Mouse (Mus musculus) ES-E14 (cell line): ENCODE results near the gene Zmat3. TPM values are rescaled to one million over a fixed set of nuclear protein-coding genes. Genes with fewer than 3 reads are reported as not detected.
A peak's percentile ranks its signal among the peaks of the same experiment; 100 is the strongest.

ENCODE experiments used
- DNase-seq: peaks from one replicate; pipeline ENCODE4 v3.0.0-alpha.2; 2013; ENCODE audit warnings: low read depth, low spot score
- H3K27ac ChIP-seq: 2 replicates; pipeline ENCODE4 v1.5.1; 2012; ENCODE audit warnings: low read depth, mild to moderate bottlenecking, low read length, moderate library complexity, mixed read lengths; ENCODE audit not compliant: poor library complexity, insufficient read depth, severe bottlenecking
- H3K36me3 ChIP-seq: 2 replicates; pipeline ENCODE4 v1.6.1; 2012; ENCODE audit warnings: mild to moderate bottlenecking, low read length, moderate library complexity, mixed read lengths; ENCODE audit not compliant: control insufficient read depth, poor library complexity, insufficient read depth, severe bottlenecking
- H3K4me1 ChIP-seq, 2 experiments: fragments of 150-350 bp in 1 of 2; sonication (generic) in 1 of 2; 2 replicates each; pipeline ENCODE4 v1.6.1; 2012; ENCODE audit warnings: low read length in 2 of 2, mild to moderate bottlenecking in 1 of 2, mixed read lengths in 1 of 2; ENCODE audit not compliant: control insufficient read depth in 2 of 2, insufficient read depth in 2 of 2, poor library complexity in 1 of 2
- H3K4me3 ChIP-seq, 2 experiments: fragments of 150-350 bp in 1 of 2; sonication (generic) in 1 of 2; 2 replicates each; pipeline ENCODE4 v1.5.1; 2012; ENCODE audit warnings: low read length in 2 of 2, low read depth in 1 of 2, mild to moderate bottlenecking in 1 of 2, mixed read lengths in 1 of 2; ENCODE audit not compliant: insufficient read depth in 1 of 2, poor library complexity in 1 of 2, severe bottlenecking in 1 of 2
- H3K9ac ChIP-seq: 2 replicates; pipeline ENCODE4 v1.6.1; 2012; ENCODE audit warnings: low read depth, mild to moderate bottlenecking, low read length, mixed read lengths; ENCODE audit not compliant: poor library complexity, insufficient read depth, severe bottlenecking
- H3K9me3 ChIP-seq: fragments of 150-350 bp; sonication (generic); 2 replicates; pipeline ENCODE4 v1.6.1; 2012; ENCODE audit warnings: low read depth, mild to moderate bottlenecking, low read length; ENCODE audit not compliant: control insufficient read depth, insufficient read depth
- CHD2 ChIP-seq: IDR thresholded peaks from 2 replicates; pipeline ENCODE4 v1.6.1; 2014; ENCODE audit warnings: mild to moderate bottlenecking, low read depth, low read length, inconsistent platforms
- HCFC1 ChIP-seq: IDR thresholded peaks from 2 replicates; pipeline ENCODE4 v1.6.1; 2012; ENCODE audit warnings: low read length, inconsistent platforms, borderline replicate concordance; ENCODE audit not compliant: insufficient read depth
- MAFK ChIP-seq: IDR thresholded peaks from 2 replicates; pipeline ENCODE4 v1.6.1; 2014; ENCODE audit warnings: mild to moderate bottlenecking, low read depth, low read length, inconsistent platforms; ENCODE audit not compliant: insufficient read depth
- ZC3H11A ChIP-seq: IDR thresholded peaks from 2 replicates; pipeline ENCODE4 v1.6.1; 2012; ENCODE audit warnings: low read depth, mild to moderate bottlenecking, inconsistent platforms, low read length, borderline replicate concordance
- ZNF384 ChIP-seq: IDR thresholded peaks from 2 replicates; pipeline ENCODE4 v1.6.1; 2012; ENCODE audit warnings: low read depth, low read length, inconsistent platforms
- in situ Hi-C, 2 experiments: fragments of 600-800 bp; cut with MboI; formaldehyde crosslinking; loops; one replicate each; pipeline ENCODE4 v1.15.1; 2025; ENCODE audit warnings: low sequenced_read_pairs in 2 of 2, inconsistent platforms in 1 of 2; ENCODE audit not compliant: unreplicated experiment in 2 of 2
- total RNA-seq: library from RNA; depleted of rRNA; stranded (reverse); fragments of 300-350 nt; gene quantifications from 2 replicates; pipeline ENCODE4 v1.2.3, GENCODE M21; 2012

The Zmat3 gene
- total RNA-seq, 1 experiment, result 30.9 TPM

DNA sequence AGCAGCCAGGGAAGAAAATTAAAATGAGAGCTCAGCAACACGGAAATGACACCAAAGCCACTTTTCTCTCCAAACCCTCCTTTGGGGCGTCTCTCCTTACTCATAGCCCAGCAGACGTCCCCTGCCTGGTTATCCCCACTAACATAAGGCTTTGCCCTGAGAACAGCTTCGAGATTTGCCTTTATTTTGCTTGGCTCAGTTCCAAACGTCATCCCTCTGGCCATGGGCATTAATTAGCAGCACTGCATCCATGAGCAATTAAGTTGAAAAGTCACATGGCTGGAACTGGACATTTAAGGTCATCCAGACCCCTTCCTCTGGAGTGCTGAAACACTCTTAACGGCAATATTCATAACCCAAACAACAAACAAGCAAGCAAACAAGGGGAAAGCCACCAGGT is 4.6 kb downstream of the Zmat3 start:
- H3K27ac ChIP-seq, result no peak overlapping the region
- no peak overlapping the region for H3K4me3 ChIP-seq
- in situ Hi-C loops, result no loop called here
- no peaks in the 10 kb centered on the region for H3K9me3 ChIP-seq
- DNase-seq, result no peak
- H3K36me3 ChIP-seq, result peaks cover 13% of the 10 kb centered on the region
- H3K9ac ChIP-seq, result no peak overlapping the region
- peaks cover 10 to 14% of the 10 kb centered on the region in 2 experiments; a peak in 3 of 4 replicates for H3K4me1 ChIP-seq
- no peak for TF ChIP-seq HCFC1

DNA sequence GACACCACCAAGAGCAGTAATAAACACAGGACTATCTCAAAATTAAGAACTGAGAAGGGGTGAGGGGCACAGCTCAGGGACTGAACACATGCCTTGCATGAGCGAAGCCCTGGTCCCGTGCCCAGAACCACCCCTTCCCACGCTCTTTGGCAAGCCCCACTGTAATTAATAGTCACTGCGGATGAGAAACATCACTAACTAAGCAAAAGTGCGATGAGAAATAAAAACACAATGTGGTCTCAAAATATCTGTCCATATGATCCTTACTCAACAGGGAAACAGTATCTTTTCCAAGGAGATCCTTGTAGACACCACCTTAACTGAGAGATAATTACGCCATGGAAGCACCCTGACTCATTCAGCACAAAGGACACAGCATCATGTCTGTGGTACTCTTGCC is 17.9 kb downstream of the Zmat3 start:
- TF ChIP-seq ZNF384 (no peak), ZC3H11A (no peak), HCFC1 (no peak), CHD2 (no peak), MAFK (no peak)
- Histone ChIP-seq H3K4me1 (peaks cover 0 to 2% of the 10 kb centered on the region in 2 experiments; a peak in 1 of 4 replicates), H3K27ac (no peak overlapping the region), H3K9me3 (no peaks in the 10 kb centered on the region), H3K36me3 (peaks cover 21% of the 10 kb centered on the region), H3K9ac (no peak overlapping the region), H3K4me3 (no peak overlapping the region)
- in situ Hi-C loops, result no loop called here
- DNase-seq, result no peak

DNA sequence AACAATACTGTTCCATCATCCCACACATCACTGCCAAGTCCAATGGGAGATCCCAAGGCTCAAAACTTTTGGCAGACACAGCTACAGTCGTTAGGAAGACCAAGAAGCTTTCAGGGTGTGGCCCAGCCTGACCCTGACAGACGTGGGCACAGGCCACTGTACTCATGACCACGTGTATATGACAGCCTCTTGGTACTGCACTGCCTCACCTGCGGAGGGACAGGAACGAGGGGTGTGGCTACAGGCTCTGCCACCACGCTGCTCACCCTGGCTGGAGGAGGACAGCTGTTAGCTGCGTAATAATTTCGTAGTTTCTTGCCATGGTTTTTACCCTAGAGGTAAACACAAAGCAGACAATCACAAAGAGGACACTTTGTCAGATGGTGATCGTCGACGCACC is 20.6 kb downstream of the Zmat3 start:
- Histone ChIP-seq H3K9ac (no peak overlapping the region), H3K4me3 (no peak overlapping the region), H3K9me3 (no peaks in the 10 kb centered on the region), H3K27ac (no peak overlapping the region), H3K4me1 (peaks cover 2 to 3% of the 10 kb centered on the region in 2 experiments; a peak in 2 of 4 replicates), H3K36me3 (peaks cover 19% of the 10 kb centered on the region)
- DNase-seq, result no peak
- in situ Hi-C loops, result no loop called here
- TF ChIP-seq MAFK, result no peak
- TF ChIP-seq ZC3H11A, result no peak
- no peak for TF ChIP-seq HCFC1
- no peak for TF ChIP-seq CHD2
- TF ChIP-seq ZNF384, result no peak

DNA sequence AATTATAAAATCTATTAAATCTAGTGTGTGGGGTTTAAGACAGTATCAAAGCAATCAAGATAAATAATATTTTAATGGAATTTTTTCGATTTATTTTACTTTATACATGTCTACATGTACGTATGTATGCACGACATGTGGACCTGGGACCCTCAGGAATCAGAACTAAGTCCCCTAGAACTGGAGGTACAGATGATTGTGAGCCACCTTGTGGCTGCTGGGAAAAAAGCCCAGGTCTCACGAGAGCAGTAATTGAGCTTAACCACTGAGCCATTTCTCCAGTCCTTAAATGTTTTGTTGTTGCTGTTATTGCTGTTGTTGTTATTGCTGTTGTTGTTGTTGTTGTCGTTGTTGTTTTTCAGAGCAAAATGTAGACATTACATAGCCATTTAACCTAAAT is 21.0 kb downstream of the Zmat3 start:
- H3K36me3 ChIP-seq, result peaks cover 19% of the 10 kb centered on the region
- peaks cover 3 to 4% of the 10 kb centered on the region in 2 experiments; a peak in 3 of 4 replicates for H3K4me1 ChIP-seq
- no peak for DNase-seq
- no peak overlapping the region for H3K27ac ChIP-seq
- H3K9ac ChIP-seq, result no peak overlapping the region
- no peak for TF ChIP-seq CHD2
- TF ChIP-seq MAFK, result no peak
- in situ Hi-C loops, result no loop called here
- no peaks in the 10 kb centered on the region for H3K9me3 ChIP-seq
- H3K4me3 ChIP-seq, result no peak overlapping the region

DNA sequence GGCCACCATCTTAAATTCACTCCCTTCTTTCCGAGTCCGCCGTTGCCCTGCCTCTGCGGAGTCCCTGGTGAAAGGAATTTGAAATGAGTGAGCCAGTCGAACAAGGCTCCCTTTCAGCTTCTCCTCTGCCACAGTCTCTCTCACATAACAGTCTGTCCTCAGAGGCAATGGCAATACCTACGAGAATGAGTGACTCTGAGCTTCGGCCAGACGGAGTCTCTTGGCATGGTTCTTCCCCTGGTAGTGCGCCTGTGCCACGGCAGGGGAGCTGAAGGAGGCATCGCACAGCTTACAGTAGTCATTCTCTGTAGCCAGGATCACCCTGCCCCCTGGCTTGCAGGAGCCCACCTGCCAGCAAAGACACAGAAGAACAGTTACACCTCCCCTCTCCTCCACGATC is 22.4 kb downstream of the Zmat3 start:
- DNase-seq, result no peak
- Histone ChIP-seq H3K9me3 (no peaks in the 10 kb centered on the region), H3K27ac (no peak overlapping the region), H3K9ac (0 out of 2 replicates have a peak overlapping the region, but pooled peaks have one; percentile 20), H3K36me3 (peaks cover 19% of the 10 kb centered on the region), H3K4me1 (peaks cover 3 to 8% of the 10 kb centered on the region in 2 experiments; a peak in 3 of 4 replicates), H3K4me3 (no peak overlapping the region)
- TF ChIP-seq ZNF384 (no peak), HCFC1 (no peak), CHD2 (no peak), ZC3H11A (no peak), MAFK (no peak)
- in situ Hi-C loops, result no loop called here
